Mouse (Mus musculus) heart, adult 2 months (tissue): Measurements from ENCODE around the gene Serpinh1. TPM values are rescaled to one million over a fixed set of nuclear protein-coding genes. Genes with fewer than 3 reads are reported as not detected.

Source experiments
- DNase-seq, 2 experiments: peaks; one replicate each; pipeline ENCODE4 v3.0.0; 2021
- H3K27ac ChIP-seq: fragments of 200-600 bp; 2 replicates; pipeline ENCODE4 v1.8.1; 2022
- H3K27me3 ChIP-seq: fragments of 200-500 bp; 2 replicates; pipeline ENCODE4 v1.6.1; 2012; ENCODE audit warnings: mild to moderate bottlenecking, low read length, inconsistent platforms, mixed read lengths; ENCODE audit not compliant: control insufficient read depth, insufficient read depth
- H3K36me3 ChIP-seq: fragments of 200-500 bp; 2 replicates; pipeline ENCODE4 v1.6.1; 2012; ENCODE audit warnings: low read length, inconsistent platforms; ENCODE audit not compliant: control insufficient read depth, insufficient read depth
- H3K4me1 ChIP-seq: fragments of 200-500 bp; 2 replicates; pipeline ENCODE4 v1.6.1; 2011; ENCODE audit warnings: low read length; ENCODE audit not compliant: control insufficient read depth, insufficient read depth
- H3K4me3 ChIP-seq: fragments of 200-600 bp; 2 replicates; pipeline ENCODE4 v1.8.1; 2022
- H3K79me2 ChIP-seq: fragments of 200-500 bp; replicated peaks from 2 replicates; pipeline ENCODE4 v1.6.1; 2012; ENCODE audit warnings: mild to moderate bottlenecking, inconsistent platforms, low read length, moderate library complexity, mixed read lengths; ENCODE audit not compliant: control insufficient read depth, insufficient read depth
- H3K9ac ChIP-seq: fragments of 200-500 bp; 2 replicates; pipeline ENCODE4 v1.6.1; 2012; ENCODE audit warnings: low read depth, mild to moderate bottlenecking, control low read depth, inconsistent platforms, low read length, mixed read lengths
- CTCF ChIP-seq: fragments of 200-600 bp; IDR thresholded peaks from 2 replicates; pipeline ENCODE4 v1.8.1; 2022; ENCODE audit warnings: antibody characterized with exemption, mild to moderate bottlenecking, moderate library complexity
- EP300 ChIP-seq: fragments of 200-500 bp; IDR thresholded peaks from 2 replicates; pipeline ENCODE4 v1.6.1; 2011; ENCODE audit warnings: low read depth, low read length, control low read depth; ENCODE audit not compliant: insufficient read depth
- POLR2A ChIP-seq: fragments of 200-500 bp; IDR thresholded peaks from 2 replicates; pipeline ENCODE4 v1.6.1; 2011; ENCODE audit warnings: mild to moderate bottlenecking, low read depth, low read length, control low read depth; ENCODE audit not compliant: insufficient read depth
- WGBS: fragments of 180-500 bp; shearing (Covaris S2); methylation state at CpG from one replicate; pipeline ENCODE4 v1.1.7; 2018; 5-methylcytosine and 5-hydroxymethylcytosine counted together
- intact Hi-C: fragments of 180-260 bp; cut with DNase I; formaldehyde crosslinking; loops from one replicate; pipeline ENCODE4 v1.15.1; 2025
- polyA plus RNA-seq: library from polyadenylated mRNA; depleted of rRNA; stranded (reverse); fragments of >200 nt; gene quantifications from 2 replicates; pipeline ENCODE4 v1.2.3, GENCODE M21; 2012
- total RNA-seq, 2 experiments: library from RNA; stranded (reverse); gene quantifications; 2 replicates each; pipeline ENCODE4 v1.2.3; 2021

Serpinh1 gene
- total and polyA plus RNA-seq, 3 experiments: 193 to 275 (median 214) TPM

- Histone ChIP-seq H3K27me3 (no peaks in the 10 kb centered on the region), H3K79me2 (no peaks in the 10 kb centered on the region), H3K9ac (no peak overlapping the region), H3K4me1 (peaks cover 14% of the 10 kb centered on the region), H3K36me3 (no peaks in the 10 kb centered on the region), H3K4me3 (no peak overlapping the region), H3K27ac (no peak overlapping the region)
- intact Hi-C loops: loop anchor here (2.0 kb wide), 1 partner anchor 13 kb away; no protein-coding TSS in a partner anchor
- TF ChIP-seq POLR2A (no peak), CTCF (no peak), EP300 (no peak)
- 92% methylated on average over 2 of the region's 2 CpGs for WGBS
- DNase-seq: no peak
These were observed 9.1 kb upstream of the Serpinh1 start for GRCm38 (mm10) chr7:99362137-99362536.

GRCm38 (mm10) chr7:99360803-99361414, 7.9 kb upstream of the Serpinh1 start:
- Histone ChIP-seq H3K27me3 (no peaks in the 10 kb centered on the region), H3K36me3 (no peaks in the 10 kb centered on the region), H3K4me3 (no peak overlapping the region), H3K4me1 (peaks cover 25% of the 10 kb centered on the region), H3K79me2 (no peaks in the 10 kb centered on the region), H3K27ac (peak overlapping the region; percentile 53), H3K9ac (no peak overlapping the region)
- TF ChIP-seq EP300 (no peak), CTCF (no peak), POLR2A (no peak)
- 47% methylated on average over 8 of the region's 8 CpGs for WGBS
- intact Hi-C loops: loop anchor here (1.0 kb wide), 1 partner anchor 20 kb away; the partner anchor contains the start of gene Gdpd5
- DNase-seq: no peak

- H3K79me2 ChIP-seq: no peaks in the 10 kb centered on the region
- TF ChIP-seq POLR2A: peak; percentile 77
- peak; percentile 7; the same call in 1 of the 2 replicates for TF ChIP-seq EP300
- no peak for TF ChIP-seq CTCF
- WGBS: 16% methylated on average over 10 of the region's 10 CpGs
- H3K4me1 ChIP-seq: peaks cover 30% of the 10 kb centered on the region
- H3K36me3 ChIP-seq: no peaks in the 10 kb centered on the region
- peak; percentile 84 to 92 for DNase-seq
- intact Hi-C loops: no loop called here
- no peak overlapping the region for H3K4me3 ChIP-seq
- no peaks in the 10 kb centered on the region for H3K27me3 ChIP-seq
- peak overlapping the region; percentile 38 for H3K9ac ChIP-seq
- peak overlapping the region; percentile 84 for H3K27ac ChIP-seq
These were observed 7.2 kb upstream of the Serpinh1 start for GRCm38 (mm10) chr7:99360021-99360802.

- 85% methylated on average over 8 of the region's 8 CpGs for WGBS
- no peaks in the 10 kb centered on the region for H3K36me3 ChIP-seq
- no peak overlapping the region for H3K9ac ChIP-seq
- H3K4me1 ChIP-seq: peaks cover 29% of the 10 kb centered on the region
- H3K27me3 ChIP-seq: no peaks in the 10 kb centered on the region
- H3K27ac ChIP-seq: no peak overlapping the region
- TF ChIP-seq CTCF: no peak
- no peak for TF ChIP-seq POLR2A
- TF ChIP-seq EP300: no peak
- intact Hi-C loops: no loop called here
- no peak overlapping the region for H3K4me3 ChIP-seq
- no peak for DNase-seq
- H3K79me2 ChIP-seq: no peaks in the 10 kb centered on the region
These were observed 5.3 kb upstream of the Serpinh1 start for GRCm38 (mm10) chr7:99358371-99358770.

- H3K27ac ChIP-seq: peak overlapping the region; percentile 95
- no peaks in the 10 kb centered on the region for H3K79me2 ChIP-seq
- H3K36me3 ChIP-seq: no peaks in the 10 kb centered on the region
- H3K4me3 ChIP-seq: no peak overlapping the region
- H3K9ac ChIP-seq: no peak overlapping the region
- H3K27me3 ChIP-seq: no peaks in the 10 kb centered on the region
- peak; percentile 73 to 81 for DNase-seq
- intact Hi-C loops: no loop called here
- 13% methylated on average over 7 of the region's 7 CpGs for WGBS
- peaks cover 31% of the 10 kb centered on the region for H3K4me1 ChIP-seq
- 0 out of 2 replicates have a peak, but pooled peaks have one; percentile 40 for TF ChIP-seq EP300
- no peak for TF ChIP-seq CTCF
These were observed 4.2 kb upstream of the Serpinh1 start for GRCm38 (mm10) chr7:99357201-99357600.
